Mouse (Mus musculus) heart, embryonic 11.5 days (tissue): ENCODE results near the gene Ehmt1. TPM values are rescaled to one million over a fixed set of nuclear protein-coding genes. Genes with fewer than 3 reads are reported as not detected.

Experiments
- ATAC-seq: fragments of 200-750 bp; cut with Nextera tagmentation; replicated peaks from 2 replicates; pipeline ENCODE4 v1.8.0; 2017; ENCODE audit warnings: moderate library complexity; ENCODE audit not compliant: insufficient number of reproducible peaks, low FRiP score, low TSS enrichment
- H3K27ac ChIP-seq: fragments of 300-500 bp; sonication (generic); 2 replicates; pipeline ENCODE4 v1.5.1; 2014; ENCODE audit warnings: mild to moderate bottlenecking, low read depth, low read length
- H3K27me3 ChIP-seq: fragments of 300-500 bp; sonication (generic); 2 replicates; pipeline ENCODE4 v1.6.1; 2014; ENCODE audit warnings: mild to moderate bottlenecking, low read length, mixed read lengths; ENCODE audit not compliant: control insufficient read depth, insufficient read depth
- H3K36me3 ChIP-seq: fragments of 300-500 bp; sonication (generic); 2 replicates; pipeline ENCODE4 v1.6.1; 2014; ENCODE audit warnings: mild to moderate bottlenecking, low read length, moderate library complexity, mixed read lengths; ENCODE audit not compliant: control insufficient read depth, insufficient read depth
- H3K4me1 ChIP-seq: fragments of 300-500 bp; sonication (generic); 2 replicates; pipeline ENCODE4 v1.6.1; 2014; ENCODE audit warnings: low read length; ENCODE audit not compliant: control insufficient read depth, insufficient read depth
- H3K4me2 ChIP-seq: fragments of 300-500 bp; sonication (generic); 2 replicates; pipeline ENCODE4 v1.6.1; 2014; ENCODE audit warnings: mild to moderate bottlenecking, moderate library complexity
- H3K4me3 ChIP-seq: fragments of 300-500 bp; sonication (generic); 2 replicates; pipeline ENCODE4 v1.5.1; 2014; ENCODE audit warnings: low read depth, low read length
- H3K9ac ChIP-seq: fragments of 300-500 bp; sonication (generic); 2 replicates; pipeline ENCODE4 v1.6.1; 2014; ENCODE audit warnings: mild to moderate bottlenecking, low read depth, low read length, moderate library complexity
- H3K9me3 ChIP-seq: fragments of 300-500 bp; sonication (generic); replicated peaks from 2 replicates; pipeline ENCODE4 v1.6.1; 2016; ENCODE audit warnings: low read length; ENCODE audit not compliant: control insufficient read depth
- WGBS: fragments of 180-500 bp; shearing (Covaris S2); extraction: QIAGEN DNeasy Blood & Tissue Kit; methylation state at CpG from one replicate; pipeline ENCODE4 v1.1.7; 2014; ENCODE audit not compliant: insufficient replicate concordance; 5-methylcytosine and 5-hydroxymethylcytosine counted together
- polyA plus RNA-seq: library from polyadenylated mRNA; unstranded; fragments of >200 nt; fragmentation: Nextera tagmentation; extraction: Ambion mirVana; gene quantifications from 2 replicates; pipeline ENCODE4 v1.2.1, GENCODE M21; 2014

Ehmt1 gene
- polyA plus RNA-seq, 1 experiment from 2014 or later: 53.8 TPM

DNA sequence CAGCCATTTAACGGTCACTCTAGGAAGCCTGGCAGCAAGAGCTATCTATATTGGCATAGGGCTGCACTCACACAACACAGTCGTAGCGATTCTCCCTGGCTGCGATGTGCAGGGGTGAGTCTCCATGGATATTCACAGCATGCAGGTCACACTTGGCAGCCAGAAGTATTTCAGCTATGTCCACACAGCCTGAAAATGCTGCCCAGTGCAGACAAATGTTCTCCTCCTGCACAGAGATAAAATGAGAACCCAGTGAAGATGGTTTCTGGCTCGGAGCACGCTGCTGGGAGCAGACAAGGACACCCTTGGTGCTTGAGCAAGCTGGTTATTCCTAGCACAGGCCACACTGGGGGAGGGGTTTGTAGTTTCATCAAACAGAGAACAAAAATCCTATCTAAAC lies 113.3 kb downstream of the Ehmt1 start:
- 76% methylated on average over 6 of the region's 6 CpGs for WGBS
- H3K9ac ChIP-seq: no peak overlapping the region
- no peak overlapping the region for H3K27ac ChIP-seq
- H3K4me2 ChIP-seq: no peak overlapping the region
- no peaks in the 10 kb centered on the region for H3K27me3 ChIP-seq
- H3K4me3 ChIP-seq: no peak overlapping the region
- H3K9me3 ChIP-seq: no peaks in the 10 kb centered on the region
- no peaks in the 10 kb centered on the region for H3K4me1 ChIP-seq
- H3K36me3 ChIP-seq: peaks cover 52% of the 10 kb centered on the region
- ATAC-seq: no peak

DNA sequence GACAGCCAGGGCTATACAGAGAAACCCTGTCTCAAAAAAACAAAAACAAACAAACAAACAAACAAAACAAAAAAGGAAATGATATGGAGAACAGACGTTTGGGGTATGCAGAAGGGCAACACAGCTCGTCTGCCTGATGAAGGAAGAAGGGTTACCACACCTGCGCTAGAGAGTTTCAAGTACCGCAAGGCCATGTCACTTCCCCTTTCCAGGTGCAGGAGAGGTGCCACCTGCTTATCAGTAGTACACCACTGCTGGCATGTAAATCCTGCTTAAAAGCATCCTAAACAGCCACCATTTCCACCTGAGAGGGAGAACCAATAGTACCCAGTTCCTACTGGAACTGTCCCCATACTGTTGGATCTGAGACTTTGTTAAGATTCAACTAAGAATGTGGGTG lies 113.8 kb downstream of the Ehmt1 start:
- Histone ChIP-seq H3K9ac (no peak overlapping the region), H3K4me1 (no peaks in the 10 kb centered on the region), H3K36me3 (peaks cover 51% of the 10 kb centered on the region), H3K9me3 (no peaks in the 10 kb centered on the region), H3K4me2 (no peak overlapping the region), H3K4me3 (no peak overlapping the region), H3K27me3 (no peaks in the 10 kb centered on the region), H3K27ac (no peak overlapping the region)
- WGBS: 93% methylated on average over 4 of the region's 4 CpGs
- ATAC-seq: no peak

DNA sequence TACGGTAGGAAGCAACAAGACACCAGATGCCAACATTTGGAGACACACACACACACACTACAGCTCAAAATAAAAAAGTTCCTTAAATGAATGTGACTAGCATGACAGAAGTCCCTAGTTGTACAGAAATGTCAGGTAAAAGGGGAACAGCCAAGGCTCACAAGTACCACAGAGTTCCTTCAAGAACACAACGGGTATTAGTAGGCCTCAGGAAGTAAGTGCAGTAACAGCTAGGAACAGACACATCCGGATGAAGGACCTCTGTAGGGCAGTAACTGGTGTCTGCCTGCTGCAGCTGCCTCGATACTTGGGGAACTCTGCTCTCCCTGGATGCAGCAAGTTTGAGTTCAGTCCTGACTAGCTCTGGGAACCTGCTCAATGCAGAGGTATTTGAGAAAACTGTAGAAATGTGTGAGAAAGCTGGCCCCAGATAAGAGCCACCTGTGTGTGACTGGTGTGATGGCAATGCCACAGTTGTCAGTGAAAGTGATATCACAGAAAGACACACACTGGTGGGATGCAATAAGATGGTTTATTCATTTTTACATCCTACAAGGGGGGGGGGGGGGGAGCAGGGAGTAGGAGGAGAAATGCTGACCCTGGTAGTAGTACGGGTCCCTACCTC lies 122.5 kb downstream of the Ehmt1 start:
- H3K9ac ChIP-seq: no peak overlapping the region
- H3K27me3 ChIP-seq: no peaks in the 10 kb centered on the region
- no peak overlapping the region for H3K4me2 ChIP-seq
- no peaks in the 10 kb centered on the region for H3K4me1 ChIP-seq
- H3K27ac ChIP-seq: no peak overlapping the region
- WGBS: 85% methylated on average over 5 of the region's 5 CpGs
- no peak for ATAC-seq
- H3K4me3 ChIP-seq: no peak overlapping the region
- peaks cover 24% of the 10 kb centered on the region for H3K36me3 ChIP-seq
- H3K9me3 ChIP-seq: no peaks in the 10 kb centered on the region

DNA sequence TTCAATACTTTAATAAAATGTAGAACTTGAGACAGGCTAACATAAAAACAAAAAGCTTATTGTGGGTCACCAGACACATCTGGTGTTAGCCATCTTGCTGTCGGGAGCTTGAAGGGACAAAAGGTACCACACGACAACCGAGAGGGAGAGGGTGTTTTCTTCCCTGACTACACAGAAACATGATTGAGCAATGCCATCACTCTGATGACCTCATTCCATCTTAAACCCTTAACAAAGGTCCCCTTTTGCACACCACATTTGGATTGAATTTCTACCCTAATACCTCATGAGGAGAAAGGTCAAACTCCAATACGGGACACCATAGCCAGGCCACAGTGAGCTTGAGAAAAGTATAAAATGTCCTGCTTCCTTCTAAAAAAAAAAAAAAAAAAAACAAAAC lies 132.2 kb downstream of the Ehmt1 start:
- WGBS: 67% methylated on average over 4 of the region's 4 CpGs
- no peak for ATAC-seq
- no peak overlapping the region for H3K27ac ChIP-seq
- H3K9ac ChIP-seq: no peak overlapping the region
- H3K27me3 ChIP-seq: no peaks in the 10 kb centered on the region
- no peaks in the 10 kb centered on the region for H3K4me1 ChIP-seq
- H3K9me3 ChIP-seq: no peaks in the 10 kb centered on the region
- peaks cover 12% of the 10 kb centered on the region for H3K36me3 ChIP-seq
- no peak overlapping the region for H3K4me3 ChIP-seq
- H3K4me2 ChIP-seq: no peak overlapping the region

DNA sequence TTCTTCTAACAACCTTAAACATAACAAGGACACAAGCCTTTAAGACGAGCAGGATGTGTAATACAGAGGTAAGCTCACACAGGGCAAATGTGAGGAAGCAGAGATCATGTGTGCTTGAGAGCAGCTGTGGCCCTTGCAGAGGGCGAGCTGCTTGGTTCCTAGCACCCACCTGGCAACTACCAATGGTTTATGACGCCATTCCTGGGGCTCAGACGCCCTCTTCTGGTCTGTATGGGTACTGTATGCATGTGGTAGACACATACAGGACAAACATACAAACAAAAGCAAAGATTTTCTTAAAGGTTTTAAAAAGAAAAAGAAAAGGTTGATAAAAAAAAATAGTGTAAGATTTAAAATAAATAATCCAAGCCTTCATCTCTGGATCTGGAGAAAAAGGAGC lies 138.2 kb downstream of the Ehmt1 start:
- WGBS: 45% methylated on average over 4 of the region's 4 CpGs
- no peaks in the 10 kb centered on the region for H3K9me3 ChIP-seq
- no peaks in the 10 kb centered on the region for H3K27me3 ChIP-seq
- no peak overlapping the region for H3K27ac ChIP-seq
- no peak for ATAC-seq
- no peaks in the 10 kb centered on the region for H3K36me3 ChIP-seq
- no peak overlapping the region for H3K4me2 ChIP-seq
- H3K9ac ChIP-seq: no peak overlapping the region
- no peak overlapping the region for H3K4me3 ChIP-seq
- H3K4me1 ChIP-seq: no peaks in the 10 kb centered on the region

DNA sequence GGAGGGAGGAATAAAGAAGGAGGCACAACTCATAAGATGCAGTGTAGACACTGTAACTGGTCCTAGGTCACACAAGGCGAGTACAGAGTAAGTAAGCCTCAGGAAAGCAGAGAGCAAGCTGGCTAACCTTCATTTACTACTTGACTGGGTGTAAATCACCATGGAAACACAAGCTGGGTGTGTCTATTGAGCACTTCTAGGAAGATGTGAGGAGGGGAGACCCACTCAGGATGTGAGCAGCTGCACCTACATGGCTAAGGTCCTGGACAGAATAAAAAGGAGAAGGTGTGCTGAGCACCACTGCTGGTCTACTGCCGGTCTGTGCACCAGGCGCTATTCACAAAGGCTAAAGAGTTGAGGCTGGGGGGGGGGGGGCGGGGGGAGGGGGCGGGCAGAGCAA lies 142.6 kb downstream of the Ehmt1 start:
- Histone ChIP-seq H3K4me1 (no peaks in the 10 kb centered on the region), H3K9me3 (no peaks in the 10 kb centered on the region), H3K27me3 (no peaks in the 10 kb centered on the region), H3K9ac (no peak overlapping the region), H3K36me3 (no peaks in the 10 kb centered on the region), H3K4me3 (no peak overlapping the region), H3K4me2 (no peak overlapping the region), H3K27ac (no peak overlapping the region)
- WGBS: 20% methylated on average over 2 of the region's 5 CpGs
- ATAC-seq: no peak

DNA sequence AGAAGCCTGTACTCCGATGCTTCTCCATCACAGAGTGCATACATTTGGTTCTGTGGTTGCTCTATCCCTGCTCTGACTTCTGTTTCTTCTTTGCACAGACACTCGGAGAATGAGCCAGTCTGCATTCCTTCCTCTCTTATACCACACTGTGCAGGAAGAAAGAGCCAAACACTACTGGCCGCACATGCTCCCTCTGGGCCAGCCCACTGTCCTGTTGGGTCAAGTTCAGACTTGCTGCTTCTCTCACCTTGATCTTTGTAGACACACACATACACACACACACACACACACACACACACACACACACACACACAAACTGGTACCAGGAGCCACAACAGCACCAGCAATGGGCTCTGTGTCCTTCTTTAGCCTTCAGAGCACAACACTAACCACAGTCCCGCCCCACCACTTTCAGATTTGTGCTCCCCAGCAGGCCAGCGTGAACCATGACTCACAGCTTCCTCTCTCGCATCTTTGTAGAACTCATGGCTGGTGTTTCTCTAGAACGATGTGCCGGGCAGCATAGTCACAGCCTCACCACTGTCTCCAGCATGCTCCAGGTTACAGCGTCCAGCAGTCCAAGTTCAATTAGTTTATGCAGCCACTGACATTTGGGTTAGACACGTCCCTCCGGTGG lies 143.3 kb downstream of the Ehmt1 start:
- ATAC-seq: no peak
- no peak overlapping the region for H3K4me2 ChIP-seq
- 66% methylated on average over 11 of the region's 11 CpGs for WGBS

DNA sequence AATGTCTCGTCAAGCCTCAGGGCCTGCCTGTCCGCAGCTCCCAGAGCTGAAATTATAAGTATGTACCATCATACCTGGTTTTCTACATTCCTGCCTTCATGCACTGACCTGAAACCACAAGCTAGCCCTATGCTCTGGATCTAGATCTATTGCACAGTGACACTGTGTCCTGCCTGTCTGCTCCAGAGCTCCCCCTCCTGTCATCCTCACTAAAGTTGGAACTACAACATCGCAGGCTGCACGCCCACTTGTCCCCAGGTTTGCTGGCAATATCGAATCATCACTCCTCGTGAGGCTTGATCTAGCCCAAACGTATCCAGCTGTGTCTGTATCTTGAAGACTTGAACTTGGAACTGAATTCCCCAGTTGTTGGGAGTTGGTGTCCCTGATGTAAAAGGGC lies 144.6 kb downstream of the Ehmt1 start:
- Histone ChIP-seq H3K27ac (no peak overlapping the region), H3K9ac (no peak overlapping the region), H3K36me3 (no peaks in the 10 kb centered on the region), H3K4me3 (no peak overlapping the region), H3K9me3 (no peaks in the 10 kb centered on the region), H3K4me2 (no peak overlapping the region), H3K27me3 (no peaks in the 10 kb centered on the region), H3K4me1 (no peaks in the 10 kb centered on the region)
- no peak for ATAC-seq
- 53% methylated on average over 7 of the region's 7 CpGs for WGBS

More for the DNA sequence above, 143.3 kb downstream of the Ehmt1 start:
- Histone ChIP-seq H3K27ac (no peak overlapping the region), H3K9me3 (no peaks in the 10 kb centered on the region), H3K4me1 (no peaks in the 10 kb centered on the region), H3K36me3 (no peaks in the 10 kb centered on the region), H3K27me3 (no peaks in the 10 kb centered on the region), H3K9ac (no peak overlapping the region), H3K4me3 (no peak overlapping the region)

DNA sequence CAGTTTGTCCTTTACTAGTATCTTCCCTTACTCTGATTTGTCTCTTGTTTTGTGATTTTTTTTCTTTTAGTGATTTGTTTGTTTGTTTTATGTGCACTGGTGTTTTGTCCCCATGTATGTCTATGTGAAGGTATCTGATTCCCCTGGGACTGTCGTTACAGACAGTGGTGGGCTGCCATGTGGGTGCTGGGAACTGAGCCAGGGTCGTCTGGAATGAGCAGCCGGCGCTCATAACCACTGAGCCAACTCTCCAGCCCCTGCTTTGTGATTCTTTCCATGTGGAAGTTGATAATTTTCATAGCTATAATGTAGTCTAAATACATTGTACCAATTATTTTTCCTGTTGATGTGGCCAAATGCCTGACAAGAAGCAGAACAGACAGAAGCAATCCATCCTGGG lies 148.6 kb downstream of the Ehmt1 start:
- Histone ChIP-seq H3K27ac (no peak overlapping the region), H3K9me3 (no peaks in the 10 kb centered on the region), H3K9ac (no peak overlapping the region), H3K4me2 (no peak overlapping the region), H3K4me3 (no peak overlapping the region), H3K27me3 (no peaks in the 10 kb centered on the region), H3K4me1 (no peaks in the 10 kb centered on the region), H3K36me3 (no peaks in the 10 kb centered on the region)
- 73% methylated on average over 4 of the region's 4 CpGs for WGBS
- no peak for ATAC-seq
